Mouse (Mus musculus): Measurements from ENCODE around the gene Olfr214.
"Not testable (repeated sequence)": the region's sequence is repeated elsewhere in the genome, so short reads cannot be mapped to it uniquely, and the experiment has no call there.

The Olfr214 gene

GRCm38 (mm10) chr6:116553935-116554334 is at the start of gene Olfr214:
TSS of gene Olfr214 (plus strand) at chr6:116554235.
- DNase-seq (ENCODE audit: low spot score in 2 of 2), result no peak

GRCm38 (mm10) chr6:116506302-116507003 is 47.6 kb upstream of the Olfr214 start, which contains the start of gene Olfr212:
TSS of gene Olfr212 (plus strand) at chr6:116506516.
- DNase-seq (ENCODE audit: low spot score in 2 of 2), result not testable (repeated sequence)

GRCm38 (mm10) chr6:116514832-116515231 is 39.2 kb upstream of the Olfr214 start:
- no peak for DNase-seq (ENCODE audit: low spot score in 2 of 2)

- no peak for DNase-seq (ENCODE audit: low spot score in 2 of 2)
These were observed 15.9 kb upstream of the Olfr214 start, which contains the start of gene Olfr213 for GRCm38 (mm10) chr6:116538156-116538555. TSS of gene Olfr213 (plus strand) at chr6:116538456.

- DNase-seq (ENCODE audit: low spot score in 2 of 2), result no peak
These were observed 11.5 kb upstream of the Olfr214 start for GRCm38 (mm10) chr6:116542500-116542899.

GRCm38 (mm10) chr6:116550841-116551240 is 3.2 kb upstream of the Olfr214 start, which contains the start of gene Gm5580:
TSS of gene Gm5580 (plus strand) at chr6:116551141.
- DNase-seq (ENCODE audit: low spot score in 2 of 2), result not testable (repeated sequence)

- no peak for DNase-seq (ENCODE audit: low spot score in 2 of 2)
These were observed 917 bp downstream of the Olfr214 start for GRCm38 (mm10) chr6:116554952-116555351.

- DNase-seq (ENCODE audit: low spot score in 2 of 2), result peak; percentile 6 to 31
These were observed 15.8 kb downstream of the Olfr214 start for GRCm38 (mm10) chr6:116569834-116570233.

- no peak for DNase-seq (ENCODE audit: low spot score in 2 of 2)
These were observed 30.1 kb downstream of the Olfr214 start, which contains the start of gene Olfr215 for GRCm38 (mm10) chr6:116584095-116584494. TSS of gene Olfr215 (minus strand) at chr6:116584195.

GRCm38 (mm10) chr6:116600969-116601368 is 46.9 kb downstream of the Olfr214 start:
- DNase-seq (ENCODE audit: low spot score in 2 of 2), result not testable (repeated sequence)

- no peak for DNase-seq (ENCODE audit: low spot score in 2 of 2)
These were observed 53.2 kb downstream of the Olfr214 start for GRCm38 (mm10) chr6:116607230-116607629.

All from heart, adult 9 months (tissue).